Mouse (Mus musculus): ENCODE results near the gene Epn3. TPM values are rescaled to one million over a fixed set of nuclear protein-coding genes. Genes with fewer than 3 reads are reported as not detected.

Epn3 gene
- polyA plus RNA-seq, 1 experiment, result 2.6 TPM

DNA sequence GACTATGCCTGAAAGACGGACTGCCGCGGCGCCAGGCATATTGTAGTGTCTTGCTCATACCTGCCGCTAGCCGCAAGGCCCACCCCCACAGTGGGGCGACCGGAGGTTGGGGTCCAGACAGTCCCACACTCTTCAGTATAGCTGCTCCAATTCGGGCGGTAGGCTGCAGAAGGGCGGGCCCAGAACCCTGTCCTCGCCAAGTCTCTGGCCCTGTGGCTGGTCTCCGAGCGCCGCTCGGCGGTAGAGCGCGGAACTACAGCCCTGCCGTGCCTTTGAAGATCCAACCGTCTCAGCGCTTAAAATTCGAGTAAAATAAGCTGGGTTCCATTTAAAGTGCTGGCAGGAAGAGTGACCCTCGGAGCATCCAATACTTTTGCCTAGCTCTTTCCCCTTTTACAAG lies 13.8 kb downstream of the Epn3 start, which contains the start of gene Spata20:
Spata20 (minus strand) TSS at position 179 of the 400 bp plus-strand sequence.
- Histone ChIP-seq H3K27me3 (ENCODE audit: control insufficient read depth, insufficient read depth, low read length) (no peaks in the 10 kb centered on the region; the same call in 1 of the 2 replicates), H3K36me3 (ENCODE audit: control insufficient read depth, insufficient read depth, low read length) (no peaks in the 10 kb centered on the region), H3K4me1 (ENCODE audit: control insufficient read depth, insufficient read depth, insufficient read length, low read length) (peaks cover 2% of the 10 kb centered on the region; the same call in 1 of the 2 replicates), H3K4me3 (ENCODE audit: low read depth, low read length) (no peak within 1 kb of the TSS), H3K27ac (ENCODE audit: insufficient read depth, low read depth, low read length) (no peak within 1 kb of the TSS)
- TF ChIP-seq POLR2A (IDR thresholded peaks at IDR 0.05; ENCODE audit: low read depth, low read length) (no peak), CTCF (IDR thresholded peaks at IDR 0.05; ENCODE audit: extremely low read depth, insufficient read length, insufficient replicate concordance, low read depth, low read length) (peak; percentile 93)
- 4% methylated on average over 24 of the region's 24 CpGs for WGBS

DNA sequence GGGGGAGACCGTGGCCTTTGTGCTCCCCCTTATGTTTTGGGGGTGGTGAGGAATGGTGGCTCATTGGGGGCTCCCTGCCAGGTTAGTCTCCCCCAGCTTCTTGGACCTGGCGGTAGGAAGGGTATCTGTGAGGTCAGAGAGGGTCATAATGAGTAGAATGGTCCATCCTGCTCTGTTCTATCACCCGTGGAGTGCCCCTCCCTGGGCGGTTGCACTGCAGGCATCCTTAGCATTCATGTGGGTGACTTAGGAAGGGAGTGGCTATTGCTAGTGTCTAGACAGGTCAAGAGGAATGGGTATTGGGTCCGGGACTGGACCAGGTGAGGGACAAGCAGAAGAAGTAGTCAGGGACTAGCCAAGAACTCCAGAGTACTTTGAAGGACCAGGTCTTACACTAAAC lies 14.6 kb downstream of the Epn3 start:
- H3K4me1 ChIP-seq (ENCODE audit: control insufficient read depth, insufficient read depth, insufficient read length, low read length), result peaks cover 2% of the 10 kb centered on the region; the same call in 1 of the 2 replicates
- WGBS, result 69% methylated on average over 5 of the region's 5 CpGs
- TF ChIP-seq POLR2A (IDR thresholded peaks at IDR 0.05; ENCODE audit: low read depth, low read length) (no peak), CTCF (IDR thresholded peaks at IDR 0.05; ENCODE audit: extremely low read depth, insufficient read length, insufficient replicate concordance, low read depth, low read length) (no peak)
- H3K36me3 ChIP-seq (ENCODE audit: control insufficient read depth, insufficient read depth, low read length), result no peaks in the 10 kb centered on the region
- H3K27ac ChIP-seq (ENCODE audit: insufficient read depth, low read depth, low read length), result no peak overlapping the region
- H3K4me3 ChIP-seq (ENCODE audit: low read depth, low read length), result no peak overlapping the region
- no peaks in the 10 kb centered on the region; the same call in 1 of the 2 replicates for H3K27me3 ChIP-seq (ENCODE audit: control insufficient read depth, insufficient read depth, low read length)

DNA sequence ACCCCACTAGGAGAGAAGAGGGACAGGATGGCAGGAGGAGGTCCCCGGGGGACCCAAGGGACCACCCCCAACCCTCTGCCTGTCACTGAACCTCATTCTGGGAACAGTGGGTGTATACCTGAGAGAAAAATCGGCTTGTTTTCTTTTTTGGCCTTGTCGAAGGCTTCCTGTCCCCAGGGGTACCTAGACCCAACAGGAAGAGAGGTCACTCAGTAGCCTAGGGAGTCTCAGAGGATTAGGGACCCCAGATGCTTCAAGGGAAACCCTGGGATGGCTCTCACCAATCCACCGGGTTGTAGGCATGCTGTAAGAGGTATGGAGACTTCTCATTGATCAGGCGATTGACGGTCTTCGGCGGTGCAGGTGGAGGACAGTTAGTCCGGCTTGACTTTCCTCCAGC lies 15.1 kb downstream of the Epn3 start:
- no peaks in the 10 kb centered on the region for H3K36me3 ChIP-seq (ENCODE audit: control insufficient read depth, insufficient read depth, low read length)
- 90% methylated on average over 9 of the region's 9 CpGs for WGBS

DNA sequence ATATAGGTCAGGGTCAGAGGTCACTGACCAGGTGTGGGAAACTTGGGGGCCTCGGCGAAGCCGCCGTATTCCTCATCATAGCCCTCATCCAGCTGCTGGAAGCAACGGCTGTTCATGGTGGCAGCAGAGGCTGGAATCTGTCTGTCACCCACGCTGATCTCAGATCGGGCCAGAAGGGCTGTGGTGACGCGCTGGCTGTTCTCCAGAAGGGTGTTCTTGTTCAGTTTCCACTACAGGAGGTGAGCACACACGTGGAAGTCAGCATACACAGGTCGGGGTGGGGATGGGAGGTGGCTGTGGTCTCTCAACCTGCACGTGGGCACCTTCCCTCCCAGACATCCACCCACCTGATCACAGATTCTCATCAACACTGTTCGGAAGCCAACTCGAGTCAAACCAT lies 15.9 kb downstream of the Epn3 start:
- no peaks in the 10 kb centered on the region; the same call in 1 of the 2 replicates for H3K27me3 ChIP-seq (ENCODE audit: control insufficient read depth, insufficient read depth, low read length)
- TF ChIP-seq POLR2A (IDR thresholded peaks at IDR 0.05; ENCODE audit: low read depth, low read length) (no peak), CTCF (IDR thresholded peaks at IDR 0.05; ENCODE audit: extremely low read depth, insufficient read length, insufficient replicate concordance, low read depth, low read length) (no peak)
- 77% methylated on average over 14 of the region's 14 CpGs for WGBS
- no peak overlapping the region for H3K27ac ChIP-seq (ENCODE audit: insufficient read depth, low read depth, low read length)
- H3K4me1 ChIP-seq (ENCODE audit: control insufficient read depth, insufficient read depth, insufficient read length, low read length), result peaks cover 2% of the 10 kb centered on the region; the same call in 1 of the 2 replicates
- no peak overlapping the region for H3K4me3 ChIP-seq (ENCODE audit: low read depth, low read length)
- H3K36me3 ChIP-seq (ENCODE audit: control insufficient read depth, insufficient read depth, low read length), result no peaks in the 10 kb centered on the region

More for the DNA sequence above, 15.1 kb downstream of the Epn3 start:
- TF ChIP-seq CTCF (IDR thresholded peaks at IDR 0.05; ENCODE audit: extremely low read depth, insufficient read length, insufficient replicate concordance, low read depth, low read length), result no peak
- TF ChIP-seq POLR2A (IDR thresholded peaks at IDR 0.05; ENCODE audit: low read depth, low read length), result no peak
- Histone ChIP-seq H3K4me3 (ENCODE audit: low read depth, low read length) (no peak overlapping the region), H3K27me3 (ENCODE audit: control insufficient read depth, insufficient read depth, low read length) (no peaks in the 10 kb centered on the region; the same call in 1 of the 2 replicates), H3K27ac (ENCODE audit: insufficient read depth, low read depth, low read length) (no peak overlapping the region), H3K4me1 (ENCODE audit: control insufficient read depth, insufficient read depth, insufficient read length, low read length) (peaks cover 2% of the 10 kb centered on the region; the same call in 1 of the 2 replicates)

DNA sequence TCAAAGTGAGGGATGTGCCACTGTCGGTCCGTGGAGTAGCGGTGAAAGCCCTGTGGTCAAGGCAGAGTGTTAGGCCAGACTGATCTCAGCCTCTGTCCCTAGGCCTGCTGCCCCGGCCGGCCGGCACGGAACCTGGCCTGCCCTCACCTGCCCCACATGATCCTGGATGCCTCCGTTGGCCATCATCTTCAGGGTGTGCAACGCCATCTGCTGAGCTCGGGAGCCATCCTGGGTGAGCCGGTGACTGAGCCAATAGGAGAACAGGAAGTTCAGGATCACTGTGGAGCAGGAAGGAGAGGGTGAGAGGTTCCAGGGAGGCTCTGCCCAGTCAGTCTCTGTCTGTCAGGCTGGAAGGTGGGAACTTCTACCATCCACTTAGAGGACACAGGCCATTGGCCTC lies 16.3 kb downstream of the Epn3 start:
- no peaks in the 10 kb centered on the region; the same call in 1 of the 2 replicates for H3K27me3 ChIP-seq (ENCODE audit: control insufficient read depth, insufficient read depth, low read length)
- WGBS, result 73% methylated on average over 11 of the region's 11 CpGs
- H3K27ac ChIP-seq (ENCODE audit: insufficient read depth, low read depth, low read length), result no peak overlapping the region
- H3K4me1 ChIP-seq (ENCODE audit: control insufficient read depth, insufficient read depth, insufficient read length, low read length), result peaks cover 2% of the 10 kb centered on the region; the same call in 1 of the 2 replicates
- no peaks in the 10 kb centered on the region for H3K36me3 ChIP-seq (ENCODE audit: control insufficient read depth, insufficient read depth, low read length)
- no peak for TF ChIP-seq CTCF (IDR thresholded peaks at IDR 0.05; ENCODE audit: extremely low read depth, insufficient read length, insufficient replicate concordance, low read depth, low read length)
- no peak for TF ChIP-seq POLR2A (IDR thresholded peaks at IDR 0.05; ENCODE audit: low read depth, low read length)
- no peak overlapping the region for H3K4me3 ChIP-seq (ENCODE audit: low read depth, low read length)

DNA sequence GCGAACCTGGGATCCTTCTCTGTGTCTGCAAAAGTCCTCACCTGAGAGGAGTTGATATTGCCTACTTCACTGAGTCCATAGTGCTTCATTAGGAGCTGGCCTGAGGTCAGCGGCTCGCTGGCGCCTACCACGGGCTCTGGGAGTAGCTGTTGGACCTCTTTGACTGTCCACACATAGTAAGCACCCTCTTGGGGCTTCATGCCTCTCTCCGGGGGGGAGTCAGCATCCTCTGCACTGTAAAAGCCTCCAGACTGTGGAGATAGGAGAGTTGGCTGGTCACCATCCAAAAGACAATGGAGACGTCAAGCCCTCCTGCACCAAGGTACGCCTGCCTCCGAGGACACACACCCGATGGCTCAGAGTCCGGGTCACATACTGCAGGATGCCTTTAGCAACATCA lies 17.0 kb downstream of the Epn3 start:
- Histone ChIP-seq H3K27me3 (ENCODE audit: control insufficient read depth, insufficient read depth, low read length) (no peaks in the 10 kb centered on the region; the same call in 1 of the 2 replicates), H3K27ac (ENCODE audit: insufficient read depth, low read depth, low read length) (no peak overlapping the region), H3K4me1 (ENCODE audit: control insufficient read depth, insufficient read depth, insufficient read length, low read length) (peaks cover 2% of the 10 kb centered on the region; the same call in 1 of the 2 replicates), H3K4me3 (ENCODE audit: low read depth, low read length) (no peak overlapping the region), H3K36me3 (ENCODE audit: control insufficient read depth, insufficient read depth, low read length) (no peaks in the 10 kb centered on the region)
- no peak for TF ChIP-seq CTCF (IDR thresholded peaks at IDR 0.05; ENCODE audit: extremely low read depth, insufficient read length, insufficient replicate concordance, low read depth, low read length)
- TF ChIP-seq POLR2A (IDR thresholded peaks at IDR 0.05; ENCODE audit: low read depth, low read length), result no peak
- WGBS, result 88% methylated on average over 11 of the region's 11 CpGs

DNA sequence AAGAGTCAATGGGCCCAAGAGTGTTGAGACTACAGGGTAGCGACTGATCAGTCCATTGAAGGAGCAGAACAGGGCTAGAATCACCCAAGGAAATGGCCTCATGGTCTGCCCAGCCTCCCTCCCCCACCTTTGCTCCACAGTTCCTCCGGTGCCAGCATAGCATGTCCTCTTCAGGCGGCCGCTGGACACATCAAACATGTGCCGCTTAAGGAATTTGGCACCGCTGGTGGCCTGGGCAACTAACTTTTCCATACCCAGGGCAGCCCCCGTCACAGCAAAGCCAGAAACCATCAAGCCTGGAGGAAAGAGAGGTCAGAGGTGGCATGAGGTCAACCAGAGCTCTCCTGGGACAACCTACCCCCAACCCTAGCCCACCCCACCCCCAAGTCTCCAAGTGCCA lies 17.8 kb downstream of the Epn3 start:
- no peaks in the 10 kb centered on the region for H3K36me3 ChIP-seq (ENCODE audit: control insufficient read depth, insufficient read depth, low read length)
- TF ChIP-seq POLR2A (IDR thresholded peaks at IDR 0.05; ENCODE audit: low read depth, low read length) (no peak), CTCF (IDR thresholded peaks at IDR 0.05; ENCODE audit: extremely low read depth, insufficient read length, insufficient replicate concordance, low read depth, low read length) (no peak)
- WGBS, result 96% methylated on average over 7 of the region's 7 CpGs
- H3K27me3 ChIP-seq (ENCODE audit: control insufficient read depth, insufficient read depth, low read length), result no peaks in the 10 kb centered on the region; the same call in 1 of the 2 replicates
- peaks cover 2% of the 10 kb centered on the region; the same call in 1 of the 2 replicates for H3K4me1 ChIP-seq (ENCODE audit: control insufficient read depth, insufficient read depth, insufficient read length, low read length)
- H3K27ac ChIP-seq (ENCODE audit: insufficient read depth, low read depth, low read length), result no peak overlapping the region
- H3K4me3 ChIP-seq (ENCODE audit: low read depth, low read length), result no peak overlapping the region
